Mouse (Mus musculus) heart, embryonic 16.5 days (tissue): ENCODE data around the gene Mup10. TPM values are rescaled to one million over a fixed set of nuclear protein-coding genes. Genes with fewer than 3 reads are reported as not detected.
"Not testable (repeated sequence)": the region's sequence is repeated elsewhere in the genome, so short reads cannot be mapped to it uniquely, and the experiment has no call there.

Experiments used
- ATAC-seq: fragments of 200-750 bp; cut with Nextera tagmentation; replicated peaks from 2 replicates; pipeline ENCODE4 v1.8.0; 2017; ENCODE audit warnings: moderate number of reproducible peaks; ENCODE audit not compliant: insufficient read depth, low FRiP score; ENCODE audit errors: extremely low read depth
- H3K27ac ChIP-seq: fragments of 300-500 bp; sonication (generic); 2 replicates; pipeline ENCODE4 v1.5.1; 2014; ENCODE audit warnings: mild to moderate bottlenecking, low read length, control low read depth, moderate library complexity
- H3K27me3 ChIP-seq: fragments of 300-500 bp; sonication (generic); 2 replicates; pipeline ENCODE4 v1.6.1; 2014; ENCODE audit warnings: low read length, mixed read lengths; ENCODE audit not compliant: control insufficient read depth, insufficient read depth
- H3K36me3 ChIP-seq: fragments of 300-500 bp; sonication (generic); 2 replicates; pipeline ENCODE4 v1.6.1; 2014; ENCODE audit not compliant: control insufficient read depth, insufficient read depth
- H3K4me1 ChIP-seq: fragments of 300-500 bp; sonication (generic); 2 replicates; pipeline ENCODE4 v1.6.1; 2014; ENCODE audit warnings: low read length, mixed read lengths; ENCODE audit not compliant: control insufficient read depth, insufficient read depth
- H3K4me2 ChIP-seq: fragments of 300-500 bp; sonication (generic); 2 replicates; pipeline ENCODE4 v1.6.1; 2014; ENCODE audit warnings: low read depth, mild to moderate bottlenecking, control low read depth, low read length
- H3K4me3 ChIP-seq: fragments of 300-500 bp; sonication (generic); 2 replicates; pipeline ENCODE4 v1.5.1; 2014; ENCODE audit warnings: mild to moderate bottlenecking, control low read depth, low read length
- H3K9ac ChIP-seq: fragments of 300-500 bp; sonication (generic); 2 replicates; pipeline ENCODE4 v1.6.1; 2014; ENCODE audit warnings: low read length, control low read depth
- H3K9me3 ChIP-seq: fragments of 300-500 bp; sonication (generic); replicated peaks from 2 replicates; pipeline ENCODE4 v1.6.1; 2016; ENCODE audit warnings: low read length; ENCODE audit not compliant: control insufficient read depth
- WGBS: fragments of 180-500 bp; shearing (Covaris S2); extraction: QIAGEN DNeasy Blood & Tissue Kit; methylation state at CpG from one replicate; pipeline ENCODE4 v1.1.7; 2014; 5-methylcytosine and 5-hydroxymethylcytosine counted together
- polyA plus RNA-seq: library from polyadenylated mRNA; unstranded; fragments of >200 nt; fragmentation: Nextera tagmentation; extraction: Ambion mirVana; gene quantifications from 2 replicates; pipeline ENCODE4 v1.2.1, GENCODE M21; 2015

The Mup10 gene
- polyA plus RNA-seq: not detected in 2 replicates

DNA sequence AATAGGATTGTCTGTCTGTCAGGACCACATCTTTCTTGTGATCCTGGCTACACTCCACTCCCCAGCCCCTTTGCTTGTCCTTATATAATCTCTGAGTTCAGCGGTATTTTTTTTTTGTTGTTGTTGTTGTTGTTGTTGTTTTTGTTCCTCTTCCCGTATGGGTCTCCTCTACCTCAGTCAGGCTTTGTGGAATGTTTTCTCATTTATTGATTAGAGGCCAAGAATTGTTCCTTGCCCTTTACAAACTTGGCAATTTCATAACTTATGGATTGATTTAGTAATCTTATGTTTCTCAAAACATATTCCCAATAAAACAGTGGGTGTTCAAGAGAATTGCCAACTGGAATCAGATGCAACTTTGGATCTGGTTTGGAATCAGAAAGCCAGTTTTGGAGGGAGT lies at the start of gene Mup10:
Gene Mup10, minus strand, starts transcription at position 101 of the 400 bp plus-strand sequence.
- H3K9me3 ChIP-seq, H3K27me3 ChIP-seq, H3K4me1 ChIP-seq, H3K36me3 ChIP-seq, H3K4me2 ChIP-seq, H3K27ac ChIP-seq, ATAC-seq, H3K9ac ChIP-seq, H3K4me3 ChIP-seq: not testable (repeated sequence)
- 76% methylated on average over 2 of the region's 2 CpGs for WGBS

Other genes with a start within 250 kb of the Mup10 start
- gene Mup9, start 160.2 kb downstream of the Mup10 start, polyA plus RNA-seq: not detected in 2 replicates
- not detected in 2 replicates for gene Mup1, start 80.2 kb downstream of the Mup10 start, polyA plus RNA-seq
- gene Mup11, start 80.2 kb upstream of the Mup10 start, polyA plus RNA-seq: not detected in 2 replicates
- gene Mup12, start 159.1 kb upstream of the Mup10 start, polyA plus RNA-seq: not detected in 2 replicates
- gene Mup22, start 239.3 kb upstream of the Mup10 start, polyA plus RNA-seq: not detected in 2 replicates